Mouse (Mus musculus) forebrain, postnatal 0 days (tissue): Measurements from ENCODE around the gene Hspa4. TPM values are rescaled to one million over a fixed set of nuclear protein-coding genes. Genes with fewer than 3 reads are reported as not detected.
"Not testable (repeated sequence)": the region's sequence is repeated elsewhere in the genome, so short reads cannot be mapped to it uniquely, and the experiment has no call there.

Experiments used
- ATAC-seq: fragments of 200-750 bp; cut with Nextera tagmentation; 2 replicates; pipeline ENCODE4 v1.8.0; 2017; ENCODE audit warnings: mild to moderate bottlenecking, moderate library complexity
- DNase-seq: peaks from one replicate; pipeline ENCODE4 v3.0.0-alpha.2; 2015
- H3K27ac ChIP-seq: fragments of 300-500 bp; sonication (generic); 2 replicates; pipeline ENCODE4 v1.5.1; 2014; ENCODE audit warnings: low read depth, mild to moderate bottlenecking, antibody characterized with exemption, low read length, moderate library complexity, mixed read lengths
- H3K27me3 ChIP-seq: fragments of 300-500 bp; sonication (generic); 2 replicates; pipeline ENCODE4 v1.6.1; 2014; ENCODE audit warnings: mild to moderate bottlenecking, low read length, mixed read lengths; ENCODE audit not compliant: insufficient read depth
- H3K36me3 ChIP-seq: fragments of 300-500 bp; sonication (generic); 2 replicates; pipeline ENCODE4 v1.6.1; 2014; ENCODE audit warnings: mild to moderate bottlenecking, moderate library complexity; ENCODE audit not compliant: insufficient read depth
- H3K4me1 ChIP-seq: fragments of 300-500 bp; sonication (generic); 2 replicates; pipeline ENCODE4 v1.6.1; 2014; ENCODE audit warnings: antibody characterized with exemption; ENCODE audit not compliant: insufficient read depth
- H3K4me2 ChIP-seq: fragments of 300-500 bp; sonication (generic); 2 replicates; pipeline ENCODE4 v1.6.1; 2014; ENCODE audit warnings: low read depth, mild to moderate bottlenecking, moderate library complexity
- H3K4me3 ChIP-seq: fragments of 300-500 bp; sonication (generic); 2 replicates; pipeline ENCODE4 v1.5.1; 2014; ENCODE audit warnings: low read depth, low read length, mixed read lengths
- H3K9ac ChIP-seq: fragments of 300-500 bp; sonication (generic); 2 replicates; pipeline ENCODE4 v1.6.1; 2014; ENCODE audit warnings: mild to moderate bottlenecking
- H3K9me3 ChIP-seq: fragments of 300-500 bp; sonication (generic); 2 replicates; pipeline ENCODE4 v1.6.1; 2016; ENCODE audit warnings: low read length
- CTCF ChIP-seq: sonication (generic); IDR thresholded peaks from 2 replicates; pipeline ENCODE4 v1.5.1; 2016; ENCODE audit warnings: antibody characterized with exemption, control low read depth, low read depth
- whole genome bisulfite sequencing: fragments of 180-500 bp; shearing (Covaris S2); extraction: QIAGEN DNeasy Blood & Tissue Kit; methylation state at CpG from one replicate; pipeline ENCODE4 v1.1.7; 2014; 5-methylcytosine and 5-hydroxymethylcytosine counted together
- polyA plus RNA-seq: library from polyadenylated mRNA; unstranded; fragments of >200 nt; fragmentation: Nextera tagmentation; extraction: Ambion mirVana; gene quantifications from 2 replicates; pipeline ENCODE4 v1.2.1, GENCODE M21; 2015
- total RNA-seq: library from RNA; depleted of rRNA; stranded (reverse); fragments of >200 nt; gene quantifications from 2 replicates; pipeline ENCODE4 v1.2.3, GENCODE M21; 2014

The Hspa4 gene
- total and polyA plus RNA-seq, 2 experiments from 2014 or later, result 46.9 to 138 TPM

DNA sequence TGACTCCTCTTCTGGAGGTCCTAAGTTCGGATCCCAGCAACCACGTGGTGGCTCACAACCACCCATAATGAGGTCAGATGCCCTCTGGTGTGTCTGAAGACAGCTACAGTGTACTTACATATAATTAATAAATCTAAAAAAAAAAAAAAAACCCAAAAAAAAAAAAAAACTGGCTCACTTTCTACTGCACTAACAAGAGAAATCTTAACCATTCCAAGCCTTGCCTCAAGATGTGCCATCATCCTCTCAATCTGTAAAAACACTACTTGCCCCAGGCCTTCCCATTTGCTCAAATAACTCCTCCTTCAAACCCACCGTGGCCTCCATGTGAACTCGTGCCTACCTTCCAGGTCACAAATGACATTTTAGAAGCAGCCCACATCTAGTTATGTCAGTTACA lies 3.4 kb downstream of the Hspa4 start:
- DNase-seq (no peak), ATAC-seq (no peak)
- Histone ChIP-seq H3K4me3 (no peak overlapping the region), H3K4me2 (no peak overlapping the region), H3K9me3 (no peaks in the 10 kb centered on the region), H3K27me3 (no peaks in the 10 kb centered on the region), H3K36me3 (peaks cover under 1% of the 10 kb centered on the region; the same call in 1 of the 2 replicates), H3K27ac (no peak overlapping the region), H3K4me1 (peaks cover 13% of the 10 kb centered on the region; the same call in 1 of the 2 replicates), H3K9ac (no peak overlapping the region)
- WGBS, result 75% methylated on average over 4 of the region's 4 CpGs
- no peak for TF ChIP-seq CTCF

DNA sequence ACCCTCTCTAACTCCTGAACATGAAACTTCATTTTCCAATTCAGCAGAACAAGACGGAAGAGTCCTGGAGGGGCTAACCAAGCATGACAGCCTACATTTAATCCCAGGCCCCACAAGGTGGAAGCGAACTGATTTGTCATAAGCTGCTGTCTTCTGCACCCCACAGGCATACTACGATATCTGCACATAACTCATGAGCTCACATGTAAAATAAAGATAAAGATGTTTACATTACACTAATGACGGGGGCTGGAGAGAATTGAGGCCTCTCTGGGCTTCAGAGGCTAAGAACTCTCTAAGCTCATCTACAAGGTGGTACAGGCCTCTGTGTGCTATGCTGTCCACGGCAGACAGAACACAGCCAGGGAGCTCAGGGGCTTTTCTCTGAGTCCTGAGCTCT lies 5.8 kb downstream of the Hspa4 start:
- Histone ChIP-seq H3K4me3 (no peak overlapping the region), H3K27me3 (no peaks in the 10 kb centered on the region), H3K27ac (no peak overlapping the region), H3K9me3 (no peaks in the 10 kb centered on the region), H3K4me1 (0 out of 2 replicates have a peak, but pooled peaks cover 7% of the 10 kb centered on the region), H3K9ac (no peak overlapping the region), H3K4me2 (no peak overlapping the region), H3K36me3 (peaks cover 12% of the 10 kb centered on the region)
- DNase-seq (no peak), ATAC-seq (no peak)
- WGBS, result 89% methylated on average over 5 of the region's 5 CpGs
- TF ChIP-seq CTCF, result no peak

DNA sequence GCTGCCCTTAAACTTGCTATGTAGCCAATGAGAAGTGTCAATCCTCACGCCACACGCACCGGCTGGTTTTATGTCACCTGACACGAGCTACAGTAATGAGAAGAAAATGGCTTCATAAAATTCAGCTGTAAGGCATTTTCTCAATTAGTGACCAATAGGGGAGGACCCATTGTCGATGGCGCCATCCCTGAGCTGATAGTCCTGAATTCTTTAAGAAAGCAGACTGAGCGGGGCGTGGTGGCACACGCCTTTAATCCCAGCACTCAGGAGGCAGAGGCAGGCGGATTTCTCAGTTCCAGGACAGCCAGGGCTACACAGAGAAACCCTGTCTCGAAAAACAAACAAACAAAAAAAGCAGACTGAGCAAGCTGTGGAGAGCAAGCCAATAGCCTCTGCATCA lies 9.4 kb downstream of the Hspa4 start:
- no peak for TF ChIP-seq CTCF
- DNase-seq (no peak), ATAC-seq (no peak)
- Histone ChIP-seq H3K4me3 (no peak overlapping the region), H3K9ac (no peak overlapping the region), H3K4me1 (no peaks in the 10 kb centered on the region), H3K27me3 (no peaks in the 10 kb centered on the region), H3K27ac (no peak overlapping the region), H3K36me3 (peaks cover 48% of the 10 kb centered on the region), H3K4me2 (no peak overlapping the region), H3K9me3 (no peaks in the 10 kb centered on the region)
- WGBS, result 92% methylated on average over 11 of the region's 11 CpGs

DNA sequence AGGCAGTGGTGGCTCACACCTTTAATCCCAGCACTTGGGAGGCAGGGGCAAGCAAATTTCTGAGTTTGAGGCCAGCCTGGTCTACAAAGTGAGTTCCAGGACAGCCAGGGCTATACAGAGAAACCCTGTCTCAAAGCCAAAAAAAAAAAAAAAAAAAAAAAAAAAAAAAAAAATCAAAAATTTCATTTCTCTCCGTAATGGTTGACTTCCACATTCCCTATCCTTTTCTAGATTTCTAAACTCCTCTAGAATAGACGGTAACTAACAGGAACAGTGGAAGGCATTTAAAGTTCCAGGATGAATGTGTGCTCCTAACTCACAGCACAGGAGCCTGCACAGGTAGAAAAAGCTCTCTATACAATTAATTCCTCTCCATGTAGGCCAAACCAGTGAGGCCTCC lies 10.1 kb downstream of the Hspa4 start:
- not testable (repeated sequence) for ATAC-seq, H3K4me2 ChIP-seq, H3K9ac ChIP-seq, H3K27ac ChIP-seq, H3K4me3 ChIP-seq, DNase-seq, H3K9me3 ChIP-seq, H3K4me1 ChIP-seq, H3K27me3 ChIP-seq
- peaks cover 55% of the 10 kb centered on the region for H3K36me3 ChIP-seq
- 94% methylated on average over 2 of the region's 2 CpGs for WGBS

DNA sequence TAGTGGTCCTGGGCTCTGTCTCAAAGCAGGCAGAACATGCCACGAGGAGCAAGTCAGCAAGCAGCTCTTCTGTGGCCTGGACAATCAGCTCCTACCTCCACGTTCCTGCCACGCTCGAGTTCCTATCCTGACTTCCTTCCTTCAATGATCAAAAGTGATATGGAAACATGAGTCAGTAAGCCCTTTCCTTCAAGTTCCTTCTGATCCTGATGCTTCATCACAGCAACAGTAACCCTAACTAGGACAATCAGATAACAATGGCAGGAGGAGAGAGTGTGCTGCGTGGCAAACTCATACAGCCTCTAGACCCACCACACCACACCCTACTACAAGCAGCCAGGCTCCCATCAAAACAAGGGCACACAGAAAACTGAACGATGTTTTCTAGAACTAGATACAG lies 14.4 kb downstream of the Hspa4 start:
- Histone ChIP-seq H3K4me2 (no peak overlapping the region), H3K9me3 (no peaks in the 10 kb centered on the region), H3K9ac (no peak overlapping the region), H3K36me3 (peaks cover 80% of the 10 kb centered on the region), H3K4me3 (no peak overlapping the region), H3K4me1 (no peaks in the 10 kb centered on the region), H3K27ac (no peak overlapping the region), H3K27me3 (no peaks in the 10 kb centered on the region)
- 92% methylated on average over 6 of the region's 6 CpGs for WGBS
- DNase-seq, result no peak
- no peak for TF ChIP-seq CTCF
- ATAC-seq, result no peak

DNA sequence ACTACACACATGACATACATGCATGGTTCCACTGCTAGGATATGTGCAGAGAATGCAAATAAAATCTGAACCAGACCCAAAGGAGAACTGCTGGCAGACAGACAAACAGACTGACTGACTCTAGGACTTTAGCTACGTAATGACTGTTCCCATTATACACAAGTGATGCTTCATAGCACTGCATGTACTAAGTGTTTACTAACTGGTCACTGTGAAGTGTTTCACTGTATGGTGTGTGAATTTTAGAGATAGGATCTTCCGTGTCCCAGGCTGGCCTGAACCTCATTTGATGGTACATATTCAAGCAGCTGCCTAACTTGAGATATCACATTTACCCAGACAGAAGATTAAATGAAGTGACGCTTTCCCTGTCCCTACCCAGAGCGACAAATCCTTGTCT lies 21.8 kb downstream of the Hspa4 start:
- no peaks in the 10 kb centered on the region for H3K9me3 ChIP-seq
- no peak for TF ChIP-seq CTCF
- H3K36me3 ChIP-seq, result peaks cover 41% of the 10 kb centered on the region
- H3K4me1 ChIP-seq, result no peaks in the 10 kb centered on the region
- ATAC-seq (no peak), DNase-seq (no peak)
- H3K4me3 ChIP-seq, result no peak overlapping the region
- no peak overlapping the region for H3K27ac ChIP-seq
- H3K4me2 ChIP-seq, result no peak overlapping the region
- H3K27me3 ChIP-seq, result no peaks in the 10 kb centered on the region
- WGBS, result 85% methylated on average over 4 of the region's 4 CpGs
- H3K9ac ChIP-seq, result no peak overlapping the region

DNA sequence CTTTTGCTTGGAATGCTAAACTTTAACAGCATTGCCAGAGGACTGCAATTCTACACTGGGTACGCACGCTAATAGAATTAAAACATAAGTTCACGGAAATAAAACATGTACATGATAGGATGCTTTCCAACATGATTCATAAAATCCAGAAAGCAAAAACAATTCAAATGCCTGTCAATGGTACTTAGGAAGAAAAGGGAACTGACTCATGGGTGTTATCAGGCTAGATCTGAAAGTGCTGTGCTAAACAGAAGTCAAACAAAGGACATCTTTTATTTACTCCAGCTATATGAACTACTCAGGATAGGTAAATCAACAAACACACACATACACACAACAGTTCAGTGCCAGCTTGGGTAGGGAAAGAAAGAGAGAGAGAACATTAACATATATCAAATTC lies 24.9 kb downstream of the Hspa4 start:
- H3K27me3 ChIP-seq, result no peaks in the 10 kb centered on the region
- ATAC-seq (no peak), DNase-seq (no peak)
- no peak overlapping the region for H3K4me2 ChIP-seq
- no peaks in the 10 kb centered on the region for H3K9me3 ChIP-seq
- 91% methylated on average over 3 of the region's 3 CpGs for WGBS
- no peak overlapping the region for H3K27ac ChIP-seq
- H3K36me3 ChIP-seq, result peaks cover 43% of the 10 kb centered on the region
- no peaks in the 10 kb centered on the region for H3K4me1 ChIP-seq
- H3K9ac ChIP-seq, result no peak overlapping the region
- no peak overlapping the region for H3K4me3 ChIP-seq
- no peak for TF ChIP-seq CTCF

DNA sequence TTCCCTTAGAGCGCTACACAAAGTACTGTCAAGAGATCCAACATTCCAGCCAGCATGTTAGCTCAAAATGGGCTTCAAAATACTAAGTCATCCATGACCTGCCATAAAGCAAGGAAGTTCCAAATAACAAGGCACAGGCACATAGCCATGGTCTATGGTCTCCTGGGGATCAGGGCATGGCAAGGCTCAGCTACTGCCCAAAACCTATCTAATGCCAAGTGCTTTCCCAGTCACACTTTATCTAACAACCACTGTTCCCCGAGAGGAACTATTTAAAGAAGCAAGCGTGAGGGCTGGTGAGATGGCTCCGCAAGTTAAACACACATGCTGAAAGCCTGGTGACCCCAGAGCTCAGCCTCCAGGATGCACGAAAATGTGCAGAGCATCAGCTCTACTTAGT lies 26.9 kb downstream of the Hspa4 start:
- H3K36me3 ChIP-seq, result peaks cover 59% of the 10 kb centered on the region
- 93% methylated on average over 5 of the region's 5 CpGs for WGBS
- no peak for TF ChIP-seq CTCF
- DNase-seq (no peak), ATAC-seq (no peak)
- no peaks in the 10 kb centered on the region for H3K9me3 ChIP-seq
- no peaks in the 10 kb centered on the region for H3K4me1 ChIP-seq
- H3K27ac ChIP-seq, result no peak overlapping the region
- no peak overlapping the region for H3K9ac ChIP-seq
- no peak overlapping the region for H3K4me2 ChIP-seq
- no peaks in the 10 kb centered on the region for H3K27me3 ChIP-seq
- H3K4me3 ChIP-seq, result no peak overlapping the region
